Mouse (Mus musculus): ENCODE data around the gene Srrt. TPM values are rescaled to one million over a fixed set of nuclear protein-coding genes. Genes with fewer than 3 reads are reported as not detected.

Gene Srrt
- polyA plus RNA-seq, 1 experiment from 2014 or later: 169 TPM

Small RNAs within 50 kb of the gene (microRNA-seq; reads per million reads assigned to microRNA genes)
- gene Mir7036 (ENCODE audit: borderline number of aligned reads) (2.1 reads per million), gene Mir8116 (ENCODE audit: borderline number of aligned reads) (not detected)

Other genes with a start within 250 kb of the Srrt start
- gene Serpine1, start 235.4 kb downstream of the Srrt start, polyA plus RNA-seq (2014; fragmentation: Nextera tagmentation; extraction: Ambion mirVana): 0.09 and 0.15 TPM in 2 replicates
- gene Trim56, start 191.5 kb downstream of the Srrt start, polyA plus RNA-seq (2014; fragmentation: Nextera tagmentation; extraction: Ambion mirVana): 8.7 and 8.8 TPM in 2 replicates
- gene Muc3, start 158.4 kb downstream of the Srrt start, polyA plus RNA-seq (2014; fragmentation: Nextera tagmentation; extraction: Ambion mirVana): not detected in 2 replicates
- 0.43 TPM in 1 of 2 replicates, not detected in the other for gene Muc3a, start 95.3 kb downstream of the Srrt start, polyA plus RNA-seq (2014; fragmentation: Nextera tagmentation; extraction: Ambion mirVana)
- 22.7 and 23.3 TPM in 2 replicates for gene Ache, start 20.2 kb downstream of the Srrt start, polyA plus RNA-seq (2014; fragmentation: Nextera tagmentation; extraction: Ambion mirVana)
- gene Ufsp1, start 13.0 kb downstream of the Srrt start, polyA plus RNA-seq (2014; fragmentation: Nextera tagmentation; extraction: Ambion mirVana): 13.3 and 13.5 TPM in 2 replicates
- 31.0 and 31.6 TPM in 2 replicates for gene Trip6, start 6.7 kb upstream of the Srrt start, polyA plus RNA-seq (2014; fragmentation: Nextera tagmentation; extraction: Ambion mirVana)
- gene Slc12a9, start 25.9 kb upstream of the Srrt start, polyA plus RNA-seq (2014; fragmentation: Nextera tagmentation; extraction: Ambion mirVana): 6.4 and 7.0 TPM in 2 replicates
- 28.2 and 29.9 TPM in 2 replicates for gene Ephb4, start 42.4 kb upstream of the Srrt start, polyA plus RNA-seq (2014; fragmentation: Nextera tagmentation; extraction: Ambion mirVana)
- 0.39 and 0.49 TPM in 2 replicates for gene Zan, start 169.4 kb upstream of the Srrt start, polyA plus RNA-seq (2014; fragmentation: Nextera tagmentation; extraction: Ambion mirVana)
- gene Pop7, start 194.8 kb upstream of the Srrt start, polyA plus RNA-seq (2014; fragmentation: Nextera tagmentation; extraction: Ambion mirVana): 61.4 and 70.6 TPM in 2 replicates
- gene Gigyf1, start 210.9 kb upstream of the Srrt start, polyA plus RNA-seq (2014; fragmentation: Nextera tagmentation; extraction: Ambion mirVana): 7.0 and 9.0 TPM in 2 replicates
- 4.6 and 7.8 TPM in 2 replicates for gene Epo, start 225.6 kb upstream of the Srrt start, polyA plus RNA-seq (2014; fragmentation: Nextera tagmentation; extraction: Ambion mirVana)
- gene Gnb2, start 225.8 kb upstream of the Srrt start, polyA plus RNA-seq (2014; fragmentation: Nextera tagmentation; extraction: Ambion mirVana): 306 and 319 TPM in 2 replicates
- 0.70 and 0.79 TPM in 2 replicates for gene Actl6b, start 245.8 kb upstream of the Srrt start, polyA plus RNA-seq (2014; fragmentation: Nextera tagmentation; extraction: Ambion mirVana)